Mouse (Mus musculus) embryo, embryonic 10 days (tissue): Measurements from ENCODE around the gene Kncn.
A peak's percentile ranks its signal among the peaks of the same experiment; 100 is the strongest.

Experiments
- DNase-seq: peaks from one replicate; pipeline ENCODE4 v3.0.0-alpha.2; 2015; ENCODE audit warnings: low spot score

Gene Kncn

GRCm38 (mm10) chr4:115884022-115884421 is at the start of gene Kncn:
TSS of gene Kncn (plus strand) at chr4:115884400.
- no peak for DNase-seq

DNA sequence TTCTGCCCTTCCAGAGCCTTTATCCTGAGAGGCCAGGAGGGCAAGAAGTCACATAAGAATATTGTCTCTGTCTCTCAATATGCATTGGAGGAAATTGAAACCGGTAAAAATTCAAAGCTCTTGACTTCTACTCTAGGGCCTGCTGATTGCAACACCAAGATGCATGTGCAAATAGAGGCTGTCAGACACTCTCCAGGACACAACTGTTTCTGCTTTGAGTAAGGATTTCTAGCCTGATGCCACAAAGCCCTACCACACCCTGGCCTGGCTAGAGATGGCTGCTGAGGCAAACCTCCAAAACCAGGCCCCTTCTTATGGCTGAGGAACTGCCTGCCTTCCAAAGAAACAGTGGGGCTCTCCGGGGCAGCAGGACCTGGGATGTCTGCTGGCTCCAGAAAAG is 48.6 kb upstream of the Kncn start:
- DNase-seq: no peak

DNA sequence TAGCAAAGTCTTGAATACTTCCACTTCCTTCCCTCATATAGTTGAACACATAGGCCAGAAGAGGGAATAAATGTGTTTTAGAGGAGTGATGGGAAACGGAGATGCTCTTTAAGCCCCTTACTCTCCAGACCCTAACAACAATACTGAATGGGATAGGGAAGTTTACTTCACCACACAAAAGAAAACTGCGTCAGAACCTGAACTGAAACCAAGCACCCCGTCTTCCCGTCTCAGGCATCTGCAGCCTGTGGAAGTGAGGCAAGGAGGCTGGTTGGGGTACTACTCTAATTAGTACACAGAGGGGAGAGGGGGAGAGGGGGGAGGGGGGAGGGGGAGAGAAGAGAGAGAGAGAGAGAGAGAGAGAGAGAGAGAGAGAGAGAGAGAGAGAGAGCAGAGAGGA is 46.0 kb upstream of the Kncn start:
- no peak for DNase-seq

DNA sequence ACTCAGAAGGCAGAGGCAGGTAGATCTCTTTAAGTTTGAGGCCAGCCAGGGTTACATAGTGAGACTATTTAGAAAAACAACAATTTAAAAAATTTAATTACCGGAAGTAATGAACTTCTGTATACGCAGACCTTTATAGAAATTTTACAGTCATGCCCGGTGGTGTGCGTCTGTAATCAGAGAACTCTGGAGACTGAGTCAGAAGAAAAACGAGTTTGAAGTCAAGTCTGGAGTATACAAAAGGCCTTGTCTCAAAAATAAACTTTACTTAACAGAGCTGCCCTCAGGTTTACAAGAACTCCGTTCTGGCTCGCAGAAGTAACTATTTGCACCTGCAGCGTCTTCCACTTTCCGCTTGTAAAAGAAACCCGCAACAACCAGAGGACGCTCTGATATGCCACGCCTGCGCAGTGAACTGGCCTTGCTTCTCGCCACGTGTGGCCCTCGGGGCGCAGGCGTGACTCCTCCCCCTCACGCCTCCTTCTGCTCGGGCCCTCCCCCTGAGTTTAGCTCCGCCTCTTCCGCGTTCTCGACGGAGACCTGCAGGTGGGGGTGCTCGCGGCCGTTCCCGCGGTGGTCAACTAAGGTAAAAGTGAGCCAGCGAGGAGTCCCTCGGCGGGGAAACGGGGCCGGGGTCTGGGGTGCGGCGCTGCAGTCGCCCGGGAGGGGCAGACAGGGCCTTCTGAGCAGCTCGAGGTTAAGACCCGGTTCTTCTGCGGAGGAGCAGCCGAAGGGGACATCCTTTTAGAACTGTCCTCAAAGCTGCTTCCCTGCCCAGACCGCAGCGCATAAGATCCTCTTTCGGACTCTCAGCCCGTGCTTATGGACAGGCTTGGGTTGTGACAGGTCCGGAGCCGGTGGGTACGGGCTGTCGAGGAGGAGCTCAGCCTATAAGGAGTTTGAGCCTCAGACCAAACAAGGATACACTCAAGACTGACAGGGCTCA is 45.2 kb upstream of the Kncn start, which contains the start of gene Mknk1:
Gene Mknk1 (plus strand): TSS at position 503 of the 946 bp plus-strand sequence.
- DNase-seq: peak; percentile 98

DNA sequence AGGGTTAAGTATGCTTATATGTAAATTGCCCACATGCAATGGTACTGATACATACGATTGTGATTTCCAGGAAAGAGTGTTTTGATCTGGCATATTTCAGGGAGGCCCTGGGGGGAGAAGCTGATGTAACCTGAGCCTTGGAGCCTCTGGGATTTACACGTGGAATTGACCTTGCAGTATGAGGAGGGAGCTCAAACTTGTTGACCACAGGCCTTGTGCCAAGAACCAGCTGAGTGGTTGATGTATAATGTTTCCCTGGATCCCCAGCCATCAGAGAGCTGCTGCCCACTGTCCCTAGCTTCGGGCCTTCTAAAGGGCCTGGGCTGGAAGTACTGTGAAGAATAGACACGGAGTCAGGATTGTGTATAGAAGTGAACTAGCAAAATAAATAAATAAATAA is 44.2 kb upstream of the Kncn start:
- no peak for DNase-seq

- no peak for DNase-seq
These were observed 43.4 kb upstream of the Kncn start for GRCm38 (mm10) chr4:115840842-115841241.

DNA sequence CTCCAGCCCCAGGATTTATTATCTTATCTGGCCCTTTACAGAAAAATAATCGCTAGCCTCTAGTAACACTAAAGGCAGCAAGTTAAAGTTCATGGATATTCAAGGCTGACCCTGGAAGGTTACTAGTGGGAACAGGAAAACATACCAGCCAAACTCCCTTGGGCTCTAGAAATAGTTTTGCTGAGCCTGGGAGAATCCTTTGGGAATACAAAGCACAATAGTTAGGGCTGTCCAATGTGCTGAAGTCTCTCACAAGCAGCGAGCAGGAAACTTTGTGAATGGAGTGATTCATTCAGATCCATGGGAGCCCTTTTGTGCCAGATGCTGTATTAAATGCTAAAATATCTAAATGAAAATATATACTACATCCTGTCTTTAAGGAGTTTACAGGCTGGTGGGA is 37.5 kb upstream of the Kncn start:
- no peak for DNase-seq

DNA sequence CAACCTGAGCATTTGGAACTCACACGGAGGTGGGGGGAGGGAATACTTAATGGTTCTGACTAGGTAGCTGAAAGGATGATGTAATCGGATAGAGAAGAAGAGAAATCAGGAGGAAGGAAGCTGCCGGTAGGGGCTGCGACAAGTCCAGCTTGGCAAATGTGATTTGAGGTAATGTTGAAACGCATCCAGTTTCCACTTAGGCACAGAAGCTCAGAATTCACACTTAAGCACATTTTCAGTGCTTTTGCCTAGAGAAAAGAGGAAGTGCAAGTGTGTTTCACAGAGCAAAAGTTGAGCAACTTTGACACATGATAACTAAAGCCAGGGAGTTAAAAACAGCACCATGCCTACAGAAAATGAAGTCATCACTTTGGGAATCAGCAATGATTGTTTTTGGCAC is 36.8 kb upstream of the Kncn start:
- DNase-seq: no peak

DNA sequence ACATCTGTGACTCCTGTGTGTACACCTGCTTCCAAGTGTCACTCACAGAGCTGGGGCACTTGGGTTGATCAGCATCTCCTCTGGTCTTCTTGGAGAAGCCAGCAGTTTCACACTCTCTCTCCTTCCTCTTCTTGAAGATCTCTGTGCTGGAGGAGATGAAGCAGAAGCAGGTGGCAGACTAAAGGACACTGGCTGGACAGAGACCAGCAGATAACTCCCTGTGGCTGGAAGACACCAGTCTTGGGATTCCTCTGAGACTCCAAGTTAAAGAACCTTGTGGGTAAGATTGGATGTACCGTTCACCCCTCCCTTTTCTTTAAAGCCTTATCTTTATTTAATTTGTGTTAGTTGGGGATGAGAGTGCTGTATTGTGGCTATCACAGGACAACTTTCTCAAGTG is 36.1 kb upstream of the Kncn start:
- DNase-seq: no peak

DNA sequence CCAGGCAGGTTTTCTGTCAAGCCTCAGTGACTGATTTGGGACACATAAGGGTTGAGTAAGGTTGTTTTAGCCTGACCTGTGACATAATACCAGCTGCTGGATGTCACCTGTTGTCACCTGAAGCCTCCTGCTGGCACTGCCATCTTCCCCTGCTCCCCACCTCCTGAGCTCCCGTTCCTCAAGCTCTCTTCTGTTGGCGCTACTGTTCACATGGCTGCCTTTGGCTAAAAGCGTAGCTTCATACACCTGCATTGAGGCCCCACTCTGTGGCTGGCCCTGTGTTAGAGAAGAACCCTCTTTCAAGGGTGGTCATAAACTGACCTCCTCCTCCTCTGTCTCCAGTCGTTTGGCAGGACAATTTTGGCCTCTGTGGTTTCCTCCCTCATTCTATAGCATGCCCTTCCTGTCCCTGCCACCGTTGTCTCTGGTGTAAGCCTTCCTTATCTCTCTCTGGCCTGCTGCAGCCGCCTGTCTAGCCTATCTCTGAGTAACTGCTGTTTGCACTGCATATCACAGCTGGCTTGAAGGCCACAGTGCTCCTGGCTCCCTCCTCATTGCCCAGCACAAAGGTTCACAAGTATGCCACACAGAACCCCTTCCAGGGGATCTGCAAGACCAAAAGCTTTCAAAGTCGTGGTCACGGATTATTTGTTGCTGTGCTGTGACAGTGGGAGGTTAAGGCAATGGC is 35.1 kb upstream of the Kncn start:
- no peak for DNase-seq

DNA sequence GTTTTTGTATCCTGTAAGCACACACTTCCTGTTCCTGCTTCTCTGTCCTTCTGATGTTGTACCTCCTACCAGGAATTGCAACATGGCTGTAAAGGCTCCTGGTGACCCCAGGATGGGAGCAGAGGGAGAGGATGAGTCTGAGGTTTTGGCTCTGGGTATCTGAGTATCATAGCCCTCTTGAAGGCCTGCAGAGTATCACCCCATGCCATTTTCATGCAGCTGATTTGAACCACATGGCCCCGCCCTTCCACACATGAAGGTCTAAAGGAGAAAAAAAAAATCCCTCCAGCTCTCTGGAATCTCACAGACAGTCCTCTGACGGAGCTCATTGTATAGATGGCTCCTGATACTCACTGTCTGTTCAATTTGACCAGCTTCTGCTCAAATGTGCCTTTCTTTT is 34.1 kb upstream of the Kncn start:
- DNase-seq: no peak

DNA sequence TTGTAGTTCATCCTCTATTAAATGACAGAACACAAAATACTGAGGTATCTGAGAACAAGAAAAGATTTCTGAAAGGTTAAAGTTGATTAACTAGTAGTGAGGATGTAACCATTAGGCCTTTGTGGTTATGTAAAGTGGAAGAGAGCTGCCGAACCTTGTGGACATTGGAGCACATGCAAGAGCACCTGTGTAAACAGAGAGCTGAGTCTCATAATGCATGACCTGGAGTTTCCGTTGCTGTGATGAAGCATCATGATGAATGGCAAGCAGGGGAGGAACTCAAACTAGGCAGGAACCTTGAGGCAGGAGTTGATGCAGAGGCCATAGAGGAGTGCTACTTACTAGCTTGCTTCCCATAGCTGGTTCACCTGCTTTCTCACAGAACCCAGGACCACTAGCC is 33.6 kb upstream of the Kncn start:
- peak; percentile 22 for DNase-seq

- no peak for DNase-seq
These were observed 32.6 kb upstream of the Kncn start for GRCm38 (mm10) chr4:115851569-115851968.

GRCm38 (mm10) chr4:115855100-115855499 is 29.1 kb upstream of the Kncn start:
- no peak for DNase-seq

DNA sequence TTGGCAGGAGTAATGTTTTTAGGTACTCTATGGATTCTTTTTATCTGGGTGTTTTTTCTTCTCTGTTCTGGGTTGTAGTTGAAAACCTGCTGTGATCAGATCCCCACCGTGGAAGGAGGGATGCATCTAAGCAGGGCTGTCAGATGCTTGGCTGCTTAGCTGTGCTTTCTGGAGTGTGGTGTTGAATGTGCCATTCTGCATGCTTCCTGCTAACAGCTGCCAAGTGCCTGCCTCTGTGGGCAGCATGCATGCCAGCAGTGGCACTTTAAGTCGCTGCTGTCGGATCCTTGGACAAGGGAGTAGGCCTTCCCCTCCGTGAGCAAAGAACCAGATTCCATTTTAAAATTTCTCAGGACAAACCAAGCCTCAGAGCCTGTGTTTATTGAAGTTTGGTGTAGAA is 28.6 kb upstream of the Kncn start:
- DNase-seq: no peak

DNA sequence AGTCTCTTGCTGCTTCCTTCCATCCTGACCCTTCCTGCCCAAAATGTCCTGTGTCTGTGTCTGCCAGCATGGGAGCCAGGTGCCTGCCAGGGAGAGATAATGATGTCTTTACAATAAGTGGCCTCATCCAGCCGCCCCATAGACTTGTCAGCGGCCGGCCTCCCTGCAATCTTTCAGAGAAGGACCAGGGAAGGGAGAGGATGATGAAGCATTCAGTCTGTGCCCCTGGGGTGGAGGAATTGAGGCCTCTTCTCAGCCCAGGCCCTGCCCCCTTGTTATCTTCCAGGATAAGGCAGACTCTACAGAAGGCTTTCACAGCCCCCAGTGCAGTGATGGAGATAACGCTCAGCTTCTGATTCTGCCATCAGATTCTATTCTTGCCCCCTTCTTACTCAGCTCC is 27.9 kb upstream of the Kncn start:
- DNase-seq: no peak

DNA sequence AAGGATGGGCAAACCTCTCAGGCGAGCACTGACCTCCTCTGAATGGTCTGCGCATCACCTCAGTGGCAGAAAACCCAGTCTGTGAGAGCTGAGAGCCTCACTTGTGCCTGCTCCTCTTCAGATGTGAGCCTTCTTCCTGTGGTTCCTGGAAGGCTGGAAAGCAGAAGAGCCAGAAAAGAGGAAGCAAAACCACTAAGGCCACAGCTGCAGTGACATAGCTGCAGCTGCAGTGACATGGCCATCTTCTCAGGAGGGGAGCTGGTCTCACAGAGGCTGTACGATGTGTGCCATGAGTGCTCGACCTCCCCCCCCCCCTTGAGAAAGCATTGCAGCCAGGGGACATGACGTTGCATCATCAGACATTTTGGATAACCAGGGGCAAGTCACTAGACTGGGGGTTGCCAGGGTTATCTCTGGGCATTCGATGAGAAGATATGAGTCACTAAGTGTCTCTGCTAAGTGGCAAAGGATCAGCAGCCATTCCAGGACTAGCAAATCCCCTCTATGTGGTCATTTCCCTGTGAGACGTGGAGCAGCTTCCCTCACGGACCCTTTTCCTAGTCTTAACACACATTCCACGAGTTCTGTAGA is 26.8 kb upstream of the Kncn start:
- no peak for DNase-seq

- no peak for DNase-seq
These were observed 20.8 kb upstream of the Kncn start for GRCm38 (mm10) chr4:115863352-115863751.

DNA sequence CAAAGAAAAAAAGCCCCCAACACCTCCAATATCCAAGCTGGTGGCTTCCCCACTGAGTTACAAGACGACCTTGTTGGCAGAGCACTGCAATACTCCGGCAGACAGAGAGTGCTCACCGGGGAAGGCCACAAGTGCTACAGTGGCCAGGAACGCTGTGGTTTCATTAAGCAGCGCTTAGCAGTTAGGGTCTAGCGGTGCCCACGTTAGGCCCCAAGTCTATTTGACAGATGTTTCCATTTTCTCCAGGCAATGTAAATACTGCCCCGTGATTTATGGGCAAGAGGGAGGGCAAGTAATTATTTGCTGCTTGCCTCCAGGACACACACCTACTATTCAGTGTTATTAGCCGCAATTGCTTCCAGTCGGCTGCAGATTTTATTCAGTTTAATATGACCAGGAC is 20.3 kb upstream of the Kncn start:
- DNase-seq: peak; percentile 65

- no peak for DNase-seq
These were observed 14.5 kb upstream of the Kncn start for GRCm38 (mm10) chr4:115869512-115870210.

DNA sequence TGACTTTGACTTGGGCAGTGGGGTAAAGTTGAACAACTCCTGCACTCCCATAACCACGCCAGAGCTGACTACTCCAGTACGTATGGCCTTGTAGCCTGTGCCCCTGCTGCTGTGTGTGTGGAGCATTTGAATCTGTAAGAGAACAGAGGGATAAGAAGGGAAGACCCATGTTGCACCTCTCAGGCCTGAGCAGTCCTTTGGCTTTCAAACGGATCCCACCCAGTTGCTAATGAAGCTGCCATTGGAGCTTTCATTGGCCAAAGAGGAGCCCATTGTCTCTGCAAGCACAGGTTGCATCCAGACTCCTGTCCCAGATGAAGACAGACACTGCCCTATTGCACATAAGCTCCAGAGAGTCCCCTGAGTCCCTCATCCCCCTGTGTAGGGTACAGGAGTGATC is 11.0 kb upstream of the Kncn start:
- no peak for DNase-seq

GRCm38 (mm10) chr4:115878216-115878678 is 6.0 kb upstream of the Kncn start:
- peak; percentile 75 for DNase-seq
